Mouse (Mus musculus) kidney, postnatal 25 days (tissue): ENCODE data around the gene Amigo3.
"Not testable (repeated sequence)": the region's sequence is repeated elsewhere in the genome, so short reads cannot be mapped to it uniquely, and the experiment has no call there.

Experiments
- DNase-seq, 2 experiments: peaks; one replicate each; pipeline ENCODE4 v3.0.0; 2021; ENCODE audit warnings: mixed read lengths in 2 of 2

Amigo3 gene

DNA sequence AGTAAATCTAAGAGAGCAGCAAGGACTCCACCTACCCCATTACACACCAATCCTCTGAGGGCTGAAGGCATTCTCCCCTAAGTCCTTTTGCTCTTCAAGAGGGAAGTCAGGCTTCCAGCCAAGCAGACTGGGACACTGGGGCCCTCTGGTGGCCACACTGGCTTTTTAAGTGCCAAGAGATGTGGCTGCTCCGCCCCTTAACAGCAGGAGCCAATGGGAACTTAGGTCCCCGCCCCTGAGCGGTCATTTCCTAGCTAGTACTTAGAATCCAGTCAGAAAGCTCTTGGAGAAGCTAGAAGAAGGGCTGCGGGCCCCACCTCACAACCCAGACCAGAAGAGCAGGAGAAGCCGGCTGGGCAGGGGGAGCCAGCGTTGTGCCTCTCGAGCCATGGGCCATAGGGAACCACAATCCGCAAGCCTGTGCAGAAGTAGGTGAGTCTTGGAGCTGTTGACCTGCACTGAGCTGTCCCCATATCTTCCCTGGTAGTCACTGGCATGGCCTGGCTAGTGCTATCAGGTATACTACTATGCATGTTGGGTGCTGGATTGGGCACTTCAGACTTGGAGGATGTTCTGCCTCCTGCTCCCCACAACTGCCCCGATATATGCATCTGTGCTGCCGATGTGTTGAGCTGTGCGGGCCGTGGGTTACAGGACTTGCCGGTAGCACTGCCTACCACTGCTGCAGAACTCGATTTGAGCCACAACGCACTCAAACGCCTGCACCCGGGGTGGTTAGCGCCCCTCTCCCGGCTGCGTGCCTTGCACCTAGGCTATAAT is at the start of gene Amigo3:
Gene Amigo3 (plus strand): TSS at position 275 of the 780 bp plus-strand sequence.
- peak; percentile 96 to 99 for DNase-seq

DNA sequence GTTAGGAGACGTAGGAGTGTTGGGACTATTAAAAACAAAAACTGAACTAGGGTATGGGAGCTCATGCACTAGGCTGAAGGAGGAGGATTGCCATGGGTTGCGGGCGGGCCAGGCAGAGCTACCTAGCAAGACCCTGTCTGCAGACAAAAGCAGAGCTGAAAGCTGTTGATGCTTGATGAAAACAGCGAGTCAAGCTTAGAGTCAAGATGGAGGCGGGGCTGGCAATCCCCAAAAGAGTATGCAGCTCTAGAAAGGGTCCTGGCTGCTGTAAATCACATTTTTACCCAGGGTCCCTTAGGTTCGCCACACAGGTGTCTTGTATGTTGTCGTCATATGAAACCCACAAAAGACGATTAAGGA is 49.4 kb upstream of the Amigo3 start:
- DNase-seq: no peak

GRCm38 (mm10) chr9:108008041-108008440 is 44.9 kb upstream of the Amigo3 start:
- DNase-seq: no peak

- DNase-seq: no peak
These were observed 42.6 kb upstream of the Amigo3 start for GRCm38 (mm10) chr9:108010385-108010784.

- DNase-seq: not testable (repeated sequence)
These were observed 39.4 kb upstream of the Amigo3 start for GRCm38 (mm10) chr9:108013577-108013976.

- no peak for DNase-seq
These were observed 35.8 kb upstream of the Amigo3 start for GRCm38 (mm10) chr9:108017127-108017526.

GRCm38 (mm10) chr9:108020741-108021140 is 32.2 kb upstream of the Amigo3 start:
- DNase-seq: no peak

DNA sequence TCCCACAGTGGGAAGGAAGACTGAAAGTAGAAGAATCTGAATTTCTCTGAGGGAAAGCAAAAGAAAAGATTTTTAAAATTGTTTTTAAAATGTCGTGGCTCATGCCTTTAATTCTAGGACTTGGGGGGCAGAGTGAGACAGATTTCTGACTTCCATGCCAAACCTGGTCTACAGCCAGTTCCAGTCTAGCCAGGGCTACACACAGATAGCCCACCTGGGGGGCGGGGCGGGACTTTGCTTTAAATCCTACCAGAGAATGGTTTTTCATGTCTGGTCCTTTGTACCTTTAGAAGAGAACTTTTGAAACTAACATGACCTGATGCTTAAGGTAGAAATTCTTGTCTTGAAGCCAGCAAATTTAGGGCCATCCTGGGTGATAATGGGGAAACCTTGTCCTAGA is 29.7 kb upstream of the Amigo3 start:
- DNase-seq: no peak

DNA sequence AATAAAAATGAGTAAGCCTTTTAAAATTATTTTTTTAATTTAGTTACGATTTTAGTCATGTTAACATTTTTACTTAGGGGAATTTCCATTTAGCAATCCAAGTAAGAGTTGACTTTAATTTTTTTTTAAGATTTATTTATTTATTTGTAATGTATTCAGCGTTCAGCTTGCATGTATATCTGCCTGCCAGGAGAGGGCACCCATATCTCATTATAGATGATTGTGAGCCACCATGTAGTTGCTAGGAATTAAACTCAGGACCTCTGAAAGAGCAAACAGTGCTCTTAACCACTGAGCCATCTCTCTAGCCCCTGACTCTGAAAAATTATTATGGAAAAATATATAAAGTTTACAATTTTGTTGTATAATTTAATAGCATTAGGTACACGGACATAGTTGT is 26.4 kb upstream of the Amigo3 start:
- DNase-seq: no peak

- DNase-seq: peak in 1 of 2 experiments; percentile 6
These were observed 25.1 kb upstream of the Amigo3 start for GRCm38 (mm10) chr9:108027867-108028266.

DNA sequence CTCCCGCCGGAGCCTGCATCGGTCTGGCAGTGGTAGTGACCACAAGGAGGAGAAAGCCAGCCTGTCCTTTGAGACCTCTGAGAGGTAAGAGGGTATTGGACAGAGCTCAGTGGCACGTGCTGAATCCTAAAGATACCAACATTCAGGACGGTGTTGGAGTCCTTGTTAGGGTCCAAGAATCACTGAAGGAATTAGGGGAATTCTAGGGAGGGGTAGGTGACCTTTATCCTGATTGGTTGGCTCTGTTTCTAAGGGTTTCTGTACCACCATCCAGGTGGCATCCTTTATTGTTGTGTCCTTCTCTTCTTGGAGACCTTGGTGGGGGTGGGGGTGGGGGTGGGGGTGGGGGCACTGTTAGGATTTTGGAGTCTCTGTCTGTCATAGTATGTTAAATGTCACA is 20.8 kb upstream of the Amigo3 start:
- DNase-seq: peak in 1 of 2 experiments; percentile 8

DNA sequence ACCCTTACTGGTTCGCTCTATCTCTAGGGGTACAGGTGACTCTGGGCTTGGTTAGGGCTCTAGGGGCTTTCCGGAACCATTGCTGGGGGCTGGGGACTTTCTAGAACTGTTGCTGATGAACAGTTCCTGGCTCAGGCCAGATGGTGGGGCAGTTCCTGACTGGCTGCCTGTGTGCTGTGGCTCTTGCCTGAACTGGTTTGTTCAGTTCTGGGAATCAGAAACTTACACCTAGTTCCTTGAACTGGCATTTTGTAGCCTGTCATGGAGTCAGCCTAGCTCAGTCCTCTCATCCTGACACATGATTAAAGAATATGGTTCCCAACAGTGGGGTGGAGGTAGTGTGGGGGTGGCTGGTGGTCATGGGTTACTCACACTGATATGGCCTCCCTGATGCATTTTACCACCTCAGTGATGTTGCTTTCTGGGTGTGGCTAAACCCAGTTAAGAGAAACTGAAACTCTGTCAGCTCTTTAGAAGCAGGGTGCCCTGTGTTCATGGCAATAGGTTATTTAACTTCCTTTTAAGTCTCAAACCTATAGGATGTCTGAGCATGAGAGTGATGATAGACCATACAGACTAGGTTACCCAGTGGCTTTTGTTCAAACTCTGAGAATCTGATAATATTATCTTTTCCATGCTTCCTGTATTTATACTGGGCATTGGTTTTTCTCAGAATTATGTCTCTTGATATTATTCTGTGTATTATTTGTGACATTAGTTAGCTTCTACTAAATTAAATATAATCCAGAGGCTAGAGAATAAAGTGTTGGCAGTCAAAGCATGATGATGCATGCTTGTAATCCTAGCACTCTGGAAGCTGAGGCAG is 17.4 kb upstream of the Amigo3 start:
- peak in 1 of 2 experiments; percentile 36 for DNase-seq

DNA sequence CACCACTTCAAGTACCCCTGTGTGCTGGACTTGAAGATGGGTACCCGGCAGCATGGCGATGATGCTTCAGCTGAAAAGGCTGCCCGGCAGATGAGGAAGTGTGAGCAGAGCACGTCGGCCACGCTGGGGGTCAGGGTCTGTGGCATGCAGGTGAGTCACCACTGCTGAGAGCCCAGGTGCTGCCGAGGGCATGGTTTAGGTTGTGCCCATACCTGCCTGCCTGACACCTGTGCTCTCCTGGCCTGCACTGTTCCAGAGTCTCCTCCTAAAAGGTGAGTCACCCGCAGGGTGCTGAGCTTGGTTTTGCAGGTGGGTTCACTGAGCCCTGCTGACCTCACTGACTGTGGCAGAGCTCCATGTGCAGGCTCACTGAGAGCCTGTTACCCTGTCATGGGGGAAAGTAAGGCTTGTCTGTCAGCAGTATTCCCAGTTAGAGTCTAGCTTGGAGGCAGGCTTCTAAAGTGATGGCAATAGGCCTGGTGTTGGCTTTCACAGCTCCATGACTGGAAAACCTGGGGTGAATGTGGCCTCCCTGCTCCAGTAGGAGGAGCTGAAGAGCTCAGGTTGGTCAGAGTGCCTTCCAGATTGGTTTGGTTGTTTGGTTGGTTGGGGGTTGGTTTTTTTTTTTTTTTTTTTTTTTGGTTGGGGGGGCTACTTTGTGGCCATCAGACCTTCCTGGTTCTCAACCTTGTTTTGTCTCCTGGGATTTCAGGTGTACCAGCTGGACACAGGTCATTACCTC is 8.0 kb upstream of the Amigo3 start:
- no peak for DNase-seq

GRCm38 (mm10) chr9:108046582-108046981 is 6.4 kb upstream of the Amigo3 start:
- no peak for DNase-seq

GRCm38 (mm10) chr9:108047601-108048565 is 5.1 kb upstream of the Amigo3 start:
- DNase-seq: no peak

- no peak for DNase-seq
These were observed 4.4 kb upstream of the Amigo3 start for GRCm38 (mm10) chr9:108048566-108048955.

DNA sequence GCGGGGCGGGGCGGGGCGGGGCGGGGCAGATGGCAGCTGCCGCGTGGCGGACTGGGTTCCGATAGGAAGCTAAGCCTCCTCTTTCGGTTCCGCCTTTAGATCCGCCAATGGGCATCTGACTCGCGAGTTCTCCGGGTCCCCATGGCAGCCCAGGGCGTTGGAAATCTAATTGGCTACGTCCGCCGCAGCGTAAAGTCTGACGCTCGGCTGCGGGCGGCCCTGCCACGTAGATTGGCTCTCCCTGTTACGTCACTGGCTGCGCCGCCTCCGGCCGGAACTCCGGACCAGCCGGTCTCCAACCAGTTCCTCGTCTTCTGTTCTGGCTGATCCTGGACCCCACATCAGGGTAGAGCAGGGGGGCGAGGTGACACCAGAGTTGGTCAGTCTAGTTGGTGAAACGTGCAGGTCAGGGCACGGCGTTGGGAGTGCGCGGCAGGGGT is 3.9 kb upstream of the Amigo3 start, which contains the start of gene Gmppb:
Gene Gmppb (plus strand): TSS at position 227 of the 440 bp plus-strand sequence.
- DNase-seq: peak; percentile 96 to 99

DNA sequence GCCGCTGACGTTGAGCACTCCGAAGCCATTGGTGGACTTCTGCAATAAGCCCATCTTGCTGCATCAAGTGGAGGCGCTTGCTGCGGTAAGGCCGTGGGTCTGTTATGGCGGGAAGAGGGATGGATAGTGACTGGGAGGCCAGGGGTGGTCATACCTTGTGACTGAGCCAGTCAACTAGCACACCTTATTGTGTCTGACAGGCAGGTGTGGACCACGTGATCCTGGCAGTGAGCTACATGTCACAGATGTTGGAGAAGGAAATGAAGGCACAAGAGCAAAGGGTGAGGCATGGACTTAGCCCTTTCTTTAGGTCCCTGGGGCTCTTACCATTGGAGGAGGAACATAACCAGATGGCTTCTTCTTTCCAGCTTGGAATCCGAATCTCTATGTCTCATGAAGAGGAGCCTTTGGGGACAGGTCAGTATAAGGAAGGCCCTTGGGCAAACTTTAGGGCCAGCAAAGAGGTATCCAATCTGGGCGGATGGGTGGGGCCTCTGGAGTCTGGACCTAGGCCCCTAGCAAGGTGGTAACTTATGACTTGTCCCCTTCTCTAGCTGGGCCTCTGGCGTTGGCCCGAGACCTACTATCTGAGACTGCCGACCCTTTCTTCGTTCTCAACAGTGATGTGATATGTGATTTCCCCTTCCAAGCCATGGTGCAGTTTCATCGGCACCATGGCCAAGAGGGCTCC is 3.3 kb upstream of the Amigo3 start:
- DNase-seq: no peak

DNA sequence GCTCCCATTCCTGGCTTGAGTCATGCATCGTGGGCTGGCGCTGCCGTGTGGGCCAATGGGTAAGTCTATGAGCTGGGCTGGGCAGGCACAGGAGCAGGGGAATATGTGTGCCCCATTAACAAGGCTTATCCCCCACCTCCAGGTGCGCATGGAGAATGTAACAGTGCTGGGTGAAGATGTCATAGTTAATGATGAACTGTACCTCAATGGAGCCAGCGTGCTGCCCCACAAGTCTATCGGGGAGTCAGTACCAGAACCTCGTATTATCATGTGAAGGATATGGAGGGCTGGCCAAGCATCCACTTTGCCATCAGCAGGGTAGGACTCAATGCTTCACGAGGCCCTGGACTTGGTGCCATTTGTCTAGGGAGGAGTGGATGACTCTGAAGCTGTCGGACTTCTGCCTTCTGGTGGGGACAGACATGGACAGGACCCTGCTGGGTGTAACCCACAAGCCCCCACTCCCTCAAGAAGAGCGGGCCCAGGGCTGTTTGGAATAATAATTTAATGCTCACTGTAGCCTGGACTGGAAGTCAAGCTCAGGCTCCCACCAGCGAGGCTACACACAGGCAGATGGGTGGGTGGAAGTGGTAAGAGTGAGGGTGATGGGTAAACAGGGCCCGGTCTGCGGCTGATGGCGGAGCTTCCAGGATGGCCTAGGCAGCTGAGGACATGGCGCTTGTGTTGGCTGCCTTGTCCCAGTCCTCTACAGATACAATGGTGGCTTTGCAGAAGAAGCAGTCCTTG is 1.6 kb upstream of the Amigo3 start:
- DNase-seq: peak in 1 of 2 experiments; percentile 35

GRCm38 (mm10) chr9:108051931-108052220 is 1.1 kb upstream of the Amigo3 start:
- peak in 1 of 2 experiments; percentile 34 for DNase-seq

GRCm38 (mm10) chr9:108052411-108052810 is 548 bp upstream of the Amigo3 start:
- DNase-seq: no peak
